Mouse (Mus musculus) ES-Bruce4 (cell line): Measurements from ENCODE around the gene 1190005I06Rik.

Experiments used
- CTCF ChIP-seq: IDR thresholded peaks from one replicate; pipeline ENCODE4 v1.8.1; 2011; ENCODE audit warnings: low read depth, low read length
- POLR2A ChIP-seq: IDR thresholded peaks from one replicate; pipeline ENCODE4 v1.8.1; 2011; ENCODE audit warnings: low read length; ENCODE audit not compliant: insufficient read depth

GRCm38 (mm10) chr8:120580336-120581000 is 67.0 kb downstream of the 1190005I06Rik start:
- TF ChIP-seq CTCF (no peak), POLR2A (no peak)
